Mouse (Mus musculus) macrophage (primary cell): ENCODE measurements around the gene Gon4l. TPM values are rescaled to one million over a fixed set of nuclear protein-coding genes. Genes with fewer than 3 reads are reported as not detected.
"Not testable (repeated sequence)": the region's sequence is repeated elsewhere in the genome, so short reads cannot be mapped to it uniquely, and the experiment has no call there.

ENCODE experiments used
- H3K27ac ChIP-seq: fragments of 350-480 bp; formaldehyde crosslinking; 2 replicates; pipeline ENCODE4 v1.9.0; 2021
- H3K36me3 ChIP-seq: fragments of 350-480 bp; formaldehyde crosslinking; 2 replicates; pipeline ENCODE4 v1.9.0; 2021; ENCODE audit errors: inconsistent target
- H3K4me3 ChIP-seq: fragments of 350-480 bp; formaldehyde crosslinking; 2 replicates; pipeline ENCODE4 v1.9.0; 2021; ENCODE audit errors: inconsistent target
- H3K79me2 ChIP-seq: fragments of 350-480 bp; formaldehyde crosslinking; 2 replicates; pipeline ENCODE4 v1.9.0; 2021; ENCODE audit errors: inconsistent target
- WGBS: methylation state at CpG from one replicate; pipeline ENCODE4 v1.1.7; 2026; ENCODE audit warnings: inconsistent platforms; ENCODE audit not compliant: missing documents; 5-methylcytosine and 5-hydroxymethylcytosine counted together
- polyA plus RNA-seq: library from polyadenylated mRNA; stranded (reverse); fragments of 250-400 nt; gene quantifications from 3 replicates; pipeline ENCODE4 v1.2.4, GENCODE M21; 2018; ENCODE audit warnings: inconsistent platforms

Gon4l gene
- polyA plus RNA-seq, 1 experiment from 2014 or later: 13.8 TPM

DNA sequence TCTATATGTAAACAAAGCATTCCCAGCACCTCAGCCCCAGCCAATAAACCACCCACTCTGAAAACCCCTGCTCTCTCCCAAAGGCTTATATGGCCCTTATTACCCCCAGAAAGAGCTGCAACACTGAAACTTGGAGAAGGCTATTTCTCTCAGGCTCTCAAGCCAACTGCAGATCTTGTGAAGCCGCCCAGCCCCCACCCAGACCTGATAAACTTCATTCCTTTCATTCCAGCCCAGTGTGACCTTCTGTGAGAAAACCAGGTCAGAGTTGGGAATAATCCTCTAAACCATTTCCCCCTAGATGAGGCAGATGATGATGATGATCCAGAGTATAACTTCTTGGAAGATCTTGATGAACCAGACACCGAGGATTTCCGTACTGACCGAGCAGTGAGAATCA lies 33.4 kb downstream of the Gon4l start:
- WGBS: no CpG with 5 or more reads among the region's 4 CpGs

DNA sequence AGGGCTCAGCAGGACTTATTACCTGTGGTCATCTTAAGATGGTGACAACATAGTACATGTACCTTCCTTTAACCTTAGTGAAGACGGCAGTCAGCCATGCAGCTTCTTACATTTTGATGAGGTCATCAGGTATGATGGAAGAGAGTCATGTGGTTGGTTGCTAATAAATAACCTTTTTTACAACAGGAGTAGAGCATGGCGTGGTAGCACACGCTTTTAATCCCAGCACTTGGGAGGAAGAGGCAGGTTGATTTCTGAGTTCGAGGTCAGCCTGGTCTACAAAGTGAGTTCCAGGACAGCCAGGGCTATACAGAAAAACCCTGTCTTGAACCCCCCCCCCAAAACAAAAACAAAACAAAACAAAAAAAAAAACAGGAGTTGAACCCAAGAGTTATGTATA lies 47.5 kb downstream of the Gon4l start:
- 97% methylated on average over 4 of the region's 4 CpGs for WGBS
- not testable (repeated sequence) for H3K79me2 ChIP-seq, H3K27ac ChIP-seq, H3K4me3 ChIP-seq, H3K36me3 ChIP-seq

More for the DNA sequence above, 33.4 kb downstream of the Gon4l start:
- not testable (repeated sequence) for H3K27ac ChIP-seq, H3K36me3 ChIP-seq, H3K79me2 ChIP-seq, H3K4me3 ChIP-seq

DNA sequence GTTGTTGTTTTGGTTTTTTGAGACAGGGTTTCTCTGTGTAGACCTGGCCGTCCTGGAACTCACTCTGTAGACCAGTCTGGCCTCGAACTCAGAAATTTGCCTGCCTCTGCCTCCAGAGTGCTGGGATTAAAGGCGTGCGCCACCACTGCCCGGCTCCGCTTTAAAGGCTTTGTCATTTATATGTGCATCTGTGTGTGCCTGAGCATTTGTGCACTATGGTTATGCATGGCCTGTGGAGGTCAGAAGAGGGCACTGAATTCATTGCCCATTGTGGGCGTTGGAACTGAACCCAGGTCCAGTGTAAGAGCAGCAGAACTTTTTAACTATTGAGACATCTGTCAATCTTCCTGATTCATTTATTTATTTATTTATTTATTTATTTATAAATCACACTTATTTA lies 58.0 kb downstream of the Gon4l start:
- H3K4me3 ChIP-seq, H3K79me2 ChIP-seq, H3K27ac ChIP-seq: not testable (repeated sequence)
- WGBS: 97% methylated on average over 7 of the region's 7 CpGs
- H3K36me3 ChIP-seq: peaks cover 13% of the 10 kb centered on the region; the same call in 1 of the 2 replicates

DNA sequence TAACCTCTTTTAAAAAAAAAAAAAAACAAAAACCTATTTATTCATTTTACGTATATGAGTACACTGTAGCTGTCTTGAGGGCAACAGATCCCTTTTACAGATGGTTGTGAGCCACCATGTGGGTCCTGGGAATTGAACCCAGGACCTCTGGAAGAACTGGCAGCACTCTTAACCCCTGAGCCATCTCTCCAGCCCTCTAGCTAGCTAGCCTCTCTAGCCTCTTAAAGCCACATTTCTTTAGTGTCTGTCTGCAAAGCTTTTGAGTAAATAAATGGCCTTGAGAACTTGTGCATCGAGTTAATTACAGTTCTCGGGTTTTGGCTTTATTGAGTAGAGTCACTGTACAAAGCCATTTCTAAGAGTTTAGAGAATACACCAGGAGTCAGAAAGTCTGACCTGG lies 69.8 kb downstream of the Gon4l start:
- peaks cover 76% of the 10 kb centered on the region for H3K36me3 ChIP-seq
- WGBS: 97% methylated on average over 3 of the region's 3 CpGs

DNA sequence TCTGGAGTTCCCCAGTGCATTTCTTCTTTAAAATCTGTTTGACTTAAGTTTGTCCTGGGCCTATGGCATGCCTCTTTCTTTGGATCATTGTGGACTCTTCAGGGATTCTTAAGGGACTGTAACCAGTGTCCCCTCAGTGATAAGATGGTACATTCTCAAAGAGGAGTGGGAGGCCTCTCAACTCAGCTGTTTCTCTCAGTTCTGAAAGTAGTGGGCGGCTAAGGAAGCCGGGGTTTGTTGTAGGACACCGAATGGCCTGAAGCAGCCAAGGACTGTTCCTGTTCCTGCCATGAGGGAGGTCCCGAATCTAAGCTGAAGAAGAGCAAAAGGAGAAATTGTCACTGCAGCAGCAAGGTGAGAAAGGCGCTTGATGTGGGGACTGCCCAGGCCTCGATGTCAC lies 70.2 kb downstream of the Gon4l start:
- no peak overlapping the region for H3K27ac ChIP-seq
- 89% methylated on average over 6 of the region's 6 CpGs for WGBS

More for the DNA sequence above, 69.8 kb downstream of the Gon4l start:
- no peaks in the 10 kb centered on the region for H3K79me2 ChIP-seq
- no peak overlapping the region for H3K4me3 ChIP-seq
- H3K27ac ChIP-seq: no peak overlapping the region

DNA sequence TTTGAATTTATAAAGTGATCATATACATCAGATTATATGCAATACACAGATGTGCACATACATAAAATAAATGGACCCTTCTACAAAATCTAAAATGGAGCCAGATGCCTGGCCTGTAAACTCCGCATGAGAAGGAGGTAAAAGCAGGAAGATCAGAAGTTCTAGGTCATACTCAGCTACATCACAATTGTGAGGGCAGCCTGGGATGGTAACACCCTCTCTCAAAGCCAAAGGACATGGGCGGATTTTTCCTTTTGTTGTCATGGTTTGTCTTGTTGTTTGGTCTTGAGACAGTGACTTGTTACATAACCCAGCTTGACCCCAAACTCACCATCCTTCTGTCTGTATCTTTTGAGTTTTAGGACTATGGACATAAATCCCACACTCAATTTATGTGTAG lies 70.7 kb downstream of the Gon4l start:
- WGBS: 100% methylated on average over 2 of the region's 2 CpGs
- peaks cover 79% of the 10 kb centered on the region for H3K36me3 ChIP-seq
- no peak overlapping the region for H3K27ac ChIP-seq
- H3K4me3 ChIP-seq: no peak overlapping the region
- no peaks in the 10 kb centered on the region for H3K79me2 ChIP-seq

More for the DNA sequence above, 70.2 kb downstream of the Gon4l start:
- H3K79me2 ChIP-seq: no peaks in the 10 kb centered on the region
- H3K4me3 ChIP-seq: no peak overlapping the region
- H3K36me3 ChIP-seq: peaks cover 79% of the 10 kb centered on the region

DNA sequence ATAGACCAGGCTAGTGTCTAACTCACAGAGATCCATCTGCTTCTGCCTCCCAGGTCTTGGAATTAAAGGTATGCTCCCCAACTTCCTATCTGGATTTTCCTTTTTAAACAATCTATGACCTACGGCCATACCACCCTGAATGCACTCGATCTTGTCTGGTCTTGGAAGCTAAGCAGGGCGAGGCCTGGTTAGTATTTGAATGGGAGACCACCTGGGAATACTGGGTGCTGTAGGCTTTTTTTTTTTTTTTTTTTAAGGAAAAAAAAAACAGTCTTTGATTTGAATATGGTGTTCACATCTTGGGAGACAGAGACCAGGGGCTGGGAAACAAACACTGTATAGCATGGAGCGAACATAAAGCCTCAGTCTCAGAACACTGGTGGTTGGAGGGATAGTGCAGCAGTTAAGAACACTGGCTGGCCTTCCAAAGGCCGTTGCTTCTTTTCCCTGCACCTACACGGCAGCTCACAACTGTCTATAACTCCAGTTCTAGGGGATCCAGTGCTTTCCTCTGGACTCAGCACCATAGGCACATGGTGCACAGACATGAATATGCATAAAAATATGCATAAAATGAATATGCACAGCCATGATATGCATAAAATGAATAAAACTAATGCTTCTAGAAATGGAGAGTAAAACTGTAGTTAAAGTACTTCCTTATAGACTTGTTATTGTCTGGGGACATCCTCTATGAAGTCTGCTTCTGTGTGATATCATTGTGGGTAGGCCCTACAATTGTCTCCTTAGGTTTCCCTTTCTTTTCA lies 71.5 kb downstream of the Gon4l start:
- Histone ChIP-seq H3K4me3 (no peak overlapping the region), H3K27ac (no peak overlapping the region), H3K36me3 (peaks cover 76% of the 10 kb centered on the region), H3K79me2 (no peaks in the 10 kb centered on the region)
- WGBS: 86% methylated on average over 6 of the region's 6 CpGs

DNA sequence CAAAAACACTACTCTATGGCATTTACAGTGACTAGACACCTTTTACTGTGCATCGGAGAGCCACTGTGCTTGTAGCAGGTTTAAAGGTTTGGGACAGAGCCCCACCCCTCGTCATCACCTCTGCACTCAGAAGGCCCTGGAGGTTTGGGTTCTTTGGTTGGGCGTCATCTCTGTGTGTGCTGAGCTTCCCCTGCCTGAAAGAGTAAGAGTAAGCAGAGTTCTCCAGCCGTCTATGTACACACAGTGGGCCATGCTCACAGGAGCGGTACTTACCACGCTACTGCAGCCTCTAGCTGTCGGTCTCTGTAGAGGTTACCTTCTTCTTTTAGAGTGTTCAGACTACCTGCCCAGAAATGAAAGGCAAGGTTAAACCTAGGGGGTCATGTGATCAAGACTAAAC lies 77.6 kb downstream of the Gon4l start:
- no peak overlapping the region for H3K4me3 ChIP-seq
- WGBS: 92% methylated on average over 7 of the region's 7 CpGs
- H3K36me3 ChIP-seq: peaks cover 34% of the 10 kb centered on the region
- no peak overlapping the region for H3K27ac ChIP-seq
- peaks cover 6% of the 10 kb centered on the region; the same call in 1 of the 2 replicates for H3K79me2 ChIP-seq

DNA sequence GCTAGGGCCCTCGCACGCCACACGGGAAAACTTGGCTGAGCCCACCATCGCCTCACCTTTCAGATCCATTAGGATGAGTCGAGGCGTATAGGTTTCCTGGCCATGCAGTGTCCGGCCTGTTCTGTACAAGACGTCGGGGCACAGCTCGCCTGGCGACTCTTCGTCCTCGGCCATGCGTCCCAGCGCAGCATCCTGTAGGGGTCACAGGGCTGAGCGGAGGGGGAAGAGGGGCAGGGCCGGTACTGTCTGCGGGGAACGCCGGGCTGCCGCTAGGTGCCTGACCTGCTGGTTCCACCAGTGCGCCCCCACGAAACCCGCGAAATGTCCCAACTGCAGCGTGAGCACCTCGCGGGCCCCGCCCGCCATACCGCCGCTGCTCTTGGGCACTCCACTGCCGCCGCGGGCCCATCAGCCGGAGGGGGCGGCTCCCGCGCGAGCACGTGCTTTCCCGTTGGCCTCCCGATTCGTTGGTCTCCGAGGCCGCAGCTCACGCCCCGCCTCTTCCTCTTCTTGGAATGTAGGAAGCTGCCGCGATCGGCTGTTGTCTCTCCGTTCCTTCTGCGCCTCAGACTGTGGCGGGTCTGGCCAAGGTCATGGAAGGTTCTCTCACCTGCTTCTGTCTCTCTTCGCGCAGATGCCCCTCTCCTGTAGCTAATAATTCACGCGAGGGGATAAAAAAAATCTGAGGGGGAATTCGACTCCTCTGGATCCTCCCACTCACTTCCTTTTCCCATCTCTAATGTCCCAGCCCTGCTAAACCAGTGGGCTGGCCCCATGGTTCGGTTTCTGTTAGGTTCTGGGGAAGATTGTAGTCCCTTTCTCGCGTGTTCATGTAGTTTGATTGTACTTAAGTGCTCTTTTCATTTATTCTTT lies 78.7 kb downstream of the Gon4l start, which contains the start of gene Msto1:
Gene Msto1 (minus strand): TSS at position 489 of the 873 bp plus-strand sequence.
- peaks cover 22% of the 10 kb centered on the region for H3K36me3 ChIP-seq
- peak within 1 kb of the TSS; percentile 65 for H3K4me3 ChIP-seq
- 1% methylated on average over 59 of the region's 62 CpGs for WGBS
- H3K27ac ChIP-seq: peak within 1 kb of the TSS; percentile 80
- H3K79me2 ChIP-seq: peaks cover 6% of the 10 kb centered on the region; the same call in 1 of the 2 replicates

DNA sequence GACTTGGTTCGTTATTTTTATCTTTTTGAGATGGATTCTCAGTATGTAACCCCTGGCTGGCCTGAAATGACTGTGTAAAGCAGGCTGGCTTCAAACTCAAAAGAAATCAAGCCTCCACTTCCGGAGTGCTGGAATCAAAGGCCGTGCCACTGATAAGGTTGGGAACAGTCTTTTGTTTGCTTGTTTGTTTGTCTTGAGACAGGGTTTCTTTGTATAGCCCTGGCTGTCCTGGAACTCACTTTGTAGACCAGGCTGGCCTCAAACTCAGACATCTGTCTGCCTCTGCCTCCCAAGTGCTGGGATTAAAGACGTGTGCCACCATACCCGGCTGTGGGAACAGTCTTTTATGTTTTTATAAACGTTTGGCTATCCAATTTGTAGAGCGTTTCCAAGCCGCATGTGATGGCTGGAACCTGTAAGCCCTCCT lies 79.4 kb downstream of the Gon4l start:
- H3K36me3 ChIP-seq: peaks cover 18% of the 10 kb centered on the region
- WGBS: 29% methylated on average over 8 of the region's 8 CpGs

DNA sequence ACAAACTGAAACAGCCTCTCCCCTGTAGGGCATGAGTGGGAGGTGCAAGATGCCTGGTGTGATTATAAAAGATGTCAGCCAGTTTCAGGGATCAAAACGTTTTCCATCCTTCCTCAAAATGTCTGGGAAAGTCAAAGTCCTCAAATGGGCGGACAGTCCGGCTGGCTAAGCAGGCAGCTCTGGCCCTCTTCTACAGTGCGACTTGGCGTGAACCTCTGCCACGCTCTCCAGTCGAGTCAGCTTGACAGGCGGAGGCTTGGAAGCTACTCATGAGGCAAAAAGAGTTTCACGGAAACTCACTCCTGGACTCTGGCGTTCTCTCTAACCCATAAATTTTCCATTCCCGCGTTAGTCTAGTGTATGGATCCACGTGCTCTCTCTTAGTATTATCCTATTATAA lies 84.0 kb downstream of the Gon4l start:
- Histone ChIP-seq H3K4me3 (no peak overlapping the region), H3K79me2 (peaks cover 6% of the 10 kb centered on the region; the same call in 1 of the 2 replicates), H3K27ac (no peak overlapping the region), H3K36me3 (peaks cover 28% of the 10 kb centered on the region; the same call in 1 of the 2 replicates)
- WGBS: 93% methylated on average over 13 of the region's 13 CpGs

More for the DNA sequence above, 79.4 kb downstream of the Gon4l start:
- H3K27ac ChIP-seq: peak overlapping the region; percentile 80
- peak overlapping the region; percentile 65 for H3K4me3 ChIP-seq
- H3K79me2 ChIP-seq: peaks cover 6% of the 10 kb centered on the region; the same call in 1 of the 2 replicates

DNA sequence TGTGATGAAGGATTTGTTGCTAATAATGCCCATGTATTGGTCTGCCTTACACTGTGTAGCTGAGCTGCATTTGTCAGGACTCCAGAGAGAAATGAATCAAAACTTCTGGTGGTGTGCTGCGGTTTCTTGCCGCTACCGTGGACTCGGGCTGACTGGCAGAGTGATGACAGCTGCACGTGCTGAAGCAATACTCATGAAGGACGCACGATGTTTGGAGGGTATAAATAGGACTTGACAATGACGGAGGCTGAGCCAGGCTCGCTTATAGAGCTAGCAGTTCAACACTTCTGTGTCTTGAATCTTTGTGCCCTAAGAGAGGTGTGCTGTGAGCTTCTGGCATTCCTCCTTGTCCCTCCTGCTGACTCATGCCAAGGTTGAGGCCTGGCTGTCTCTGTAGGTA lies 86.4 kb downstream of the Gon4l start:
- Histone ChIP-seq H3K79me2 (no peaks in the 10 kb centered on the region), H3K27ac (no peak overlapping the region), H3K4me3 (no peak overlapping the region), H3K36me3 (peaks cover 47% of the 10 kb centered on the region)
- 89% methylated on average over 9 of the region's 9 CpGs for WGBS

DNA sequence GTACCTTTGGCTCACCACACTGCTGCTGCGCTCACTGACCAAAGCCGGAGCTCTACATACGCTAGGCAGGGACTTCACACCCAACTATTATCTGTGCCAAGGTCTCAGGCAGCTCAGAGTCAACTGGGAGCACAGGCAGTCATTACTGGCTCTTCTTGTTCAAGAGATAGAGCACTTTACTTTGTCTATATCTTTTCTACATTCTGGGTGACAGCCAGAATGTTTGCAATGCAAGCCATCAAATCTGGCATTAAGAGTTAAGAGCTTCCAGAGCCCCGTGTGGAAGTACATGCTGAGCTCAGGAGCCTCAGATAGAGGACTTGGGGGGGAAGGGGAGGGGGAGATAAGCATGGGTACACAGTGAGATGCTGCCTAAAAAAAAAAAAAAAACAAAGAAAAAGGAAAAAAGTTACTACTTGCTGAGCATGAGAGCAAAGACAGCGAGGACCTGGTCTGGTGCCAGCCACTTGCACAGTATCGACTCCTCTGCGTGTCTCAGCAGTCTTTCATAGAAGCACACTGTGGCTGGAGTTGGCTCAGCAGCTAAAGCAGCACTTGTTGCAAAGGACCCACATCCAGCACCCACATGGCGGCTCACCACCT lies 89.1 kb downstream of the Gon4l start:
- Histone ChIP-seq H3K27ac (no peak overlapping the region), H3K79me2 (no peaks in the 10 kb centered on the region), H3K4me3 (no peak overlapping the region), H3K36me3 (peaks cover 74% of the 10 kb centered on the region)
- 99% methylated on average over 7 of the region's 8 CpGs for WGBS

DNA sequence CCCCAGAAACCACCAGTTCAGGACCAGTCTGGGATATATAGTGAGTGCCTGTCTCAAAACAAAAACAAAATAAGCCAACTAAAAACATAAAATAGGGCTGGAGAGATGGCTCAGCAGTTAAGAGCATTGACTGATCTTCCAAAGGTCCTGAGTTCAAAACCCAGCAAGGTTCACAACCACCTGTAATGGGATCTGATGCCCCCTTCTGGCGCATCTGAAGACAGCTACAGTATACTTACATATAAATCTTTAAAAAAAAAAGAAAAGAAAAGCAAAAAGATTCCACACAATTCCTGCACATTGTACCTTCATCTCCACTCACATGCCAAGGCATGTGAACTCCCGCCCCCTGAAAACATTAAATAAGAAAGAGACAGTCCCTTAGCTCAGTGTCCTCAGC lies 90.6 kb downstream of the Gon4l start:
- 94% methylated on average over 2 of the region's 2 CpGs for WGBS
- Histone ChIP-seq H3K79me2 (no peaks in the 10 kb centered on the region), H3K4me3 (no peak overlapping the region), H3K36me3 (peaks cover 78% of the 10 kb centered on the region), H3K27ac (no peak overlapping the region)
